Mouse (Mus musculus) testis, adult 2 months (tissue): ENCODE results near the gene Nrip2. TPM values are rescaled to one million over a fixed set of nuclear protein-coding genes. Genes with fewer than 3 reads are reported as not detected.

Experiments
- H3K27ac ChIP-seq: fragments of 200-500 bp; 2 replicates; pipeline ENCODE4 v1.5.1; 2012; ENCODE audit warnings: low read depth, low read length; ENCODE audit not compliant: control insufficient read depth, insufficient read depth
- H3K27me3 ChIP-seq: fragments of 200-500 bp; 2 replicates; pipeline ENCODE4 v1.6.1; 2012; ENCODE audit warnings: mild to moderate bottlenecking, low read length, moderate library complexity; ENCODE audit not compliant: control insufficient read depth, insufficient read depth
- H3K36me3 ChIP-seq: fragments of 200-500 bp; 2 replicates; pipeline ENCODE4 v1.6.1; 2012; ENCODE audit warnings: mild to moderate bottlenecking, low read length; ENCODE audit not compliant: control insufficient read depth, insufficient read depth
- H3K4me1 ChIP-seq: fragments of 200-500 bp; 2 replicates; pipeline ENCODE4 v1.6.1; 2012; ENCODE audit warnings: low read length; ENCODE audit not compliant: control insufficient read depth, insufficient read depth
- H3K4me3 ChIP-seq: fragments of 200-500 bp; 2 replicates; pipeline ENCODE4 v1.5.1; 2012; ENCODE audit warnings: low read depth, mild to moderate bottlenecking, low read length, moderate library complexity, mixed read lengths; ENCODE audit not compliant: control insufficient read depth
- CTCF ChIP-seq: fragments of 200-500 bp; IDR thresholded peaks from 2 replicates; pipeline ENCODE4 v1.5.1; 2012; ENCODE audit warnings: low read depth, mild to moderate bottlenecking, inconsistent platforms, low read length, moderate library complexity; ENCODE audit not compliant: control insufficient read depth, insufficient read depth, insufficient replicate concordance
- POLR2A ChIP-seq: fragments of 200-500 bp; IDR thresholded peaks from 2 replicates; pipeline ENCODE4 v1.6.1; 2012; ENCODE audit warnings: low read depth, mild to moderate bottlenecking, inconsistent platforms, low read length, moderate library complexity; ENCODE audit not compliant: control insufficient read depth
- polyA plus RNA-seq: library from polyadenylated mRNA; depleted of rRNA; stranded (reverse); fragments of >200 nt; gene quantifications from 2 replicates; pipeline ENCODE4 v1.2.3, GENCODE M21; 2012

The Nrip2 gene
- polyA plus RNA-seq, 1 experiment: 1.9 TPM

GRCm38 (mm10) chr6:128438871-128439341 is 39.8 kb downstream of the Nrip2 start:
- no peak; the same call in 1 of the 2 replicates for TF ChIP-seq POLR2A
- no peak for TF ChIP-seq CTCF
- peaks cover 3% of the 10 kb centered on the region; the same call in 1 of the 2 replicates for H3K4me1 ChIP-seq
- no peaks in the 10 kb centered on the region for H3K27me3 ChIP-seq
- peak overlapping the region; percentile 91 for H3K4me3 ChIP-seq
- peaks cover 5% of the 10 kb centered on the region for H3K36me3 ChIP-seq
- H3K27ac ChIP-seq: peak overlapping the region; percentile 99

- H3K36me3 ChIP-seq: peaks cover 1% of the 10 kb centered on the region
- TF ChIP-seq POLR2A (no peak), CTCF (no peak)
Measured at GRCm38 (mm10) chr6:128440238-128440637, 41.1 kb downstream of the Nrip2 start.

GRCm38 (mm10) chr6:128445761-128446535 is 46.9 kb downstream of the Nrip2 start:
- no peak overlapping the region for H3K4me3 ChIP-seq
- no peak overlapping the region for H3K27ac ChIP-seq
- H3K4me1 ChIP-seq: peaks cover 2% of the 10 kb centered on the region; the same call in 1 of the 2 replicates
- H3K36me3 ChIP-seq: peaks cover 4% of the 10 kb centered on the region
- no peak for TF ChIP-seq CTCF
- no peak for TF ChIP-seq POLR2A
- no peaks in the 10 kb centered on the region for H3K27me3 ChIP-seq

More at GRCm38 (mm10) chr6:128440238-128440637, 41.1 kb downstream of the Nrip2 start:
- H3K4me1 ChIP-seq: peaks cover 3% of the 10 kb centered on the region; the same call in 1 of the 2 replicates
- no peak overlapping the region for H3K27ac ChIP-seq
- H3K27me3 ChIP-seq: no peaks in the 10 kb centered on the region
- H3K4me3 ChIP-seq: peak overlapping the region; percentile 36

GRCm38 (mm10) chr6:128447063-128447462 is 48.0 kb downstream of the Nrip2 start:
- Histone ChIP-seq H3K4me1 (peaks cover 2% of the 10 kb centered on the region; the same call in 1 of the 2 replicates), H3K4me3 (no peak overlapping the region), H3K36me3 (peaks cover 4% of the 10 kb centered on the region), H3K27ac (no peak overlapping the region), H3K27me3 (no peaks in the 10 kb centered on the region)
- no peak for TF ChIP-seq CTCF
- TF ChIP-seq POLR2A: no peak

- H3K27me3 ChIP-seq: no peaks in the 10 kb centered on the region
- TF ChIP-seq CTCF (no peak), POLR2A (no peak)
- H3K4me3 ChIP-seq: no peak overlapping the region
- H3K36me3 ChIP-seq: no peaks in the 10 kb centered on the region
- peaks cover 2% of the 10 kb centered on the region; the same call in 1 of the 2 replicates for H3K4me1 ChIP-seq
- no peak overlapping the region for H3K27ac ChIP-seq
Measured at GRCm38 (mm10) chr6:128455835-128456605, 56.9 kb downstream of the Nrip2 start.

GRCm38 (mm10) chr6:128457186-128457585 is 58.1 kb downstream of the Nrip2 start:
- Histone ChIP-seq H3K27me3 (no peaks in the 10 kb centered on the region), H3K36me3 (no peaks in the 10 kb centered on the region), H3K4me3 (no peak overlapping the region), H3K4me1 (peaks cover 2% of the 10 kb centered on the region; the same call in 1 of the 2 replicates), H3K27ac (no peak overlapping the region)
- TF ChIP-seq POLR2A (no peak), CTCF (no peak)

- H3K4me1 ChIP-seq: peaks cover 2% of the 10 kb centered on the region; the same call in 1 of the 2 replicates
- no peak overlapping the region for H3K27ac ChIP-seq
- no peak overlapping the region for H3K4me3 ChIP-seq
- no peaks in the 10 kb centered on the region for H3K36me3 ChIP-seq
- no peaks in the 10 kb centered on the region for H3K27me3 ChIP-seq
- TF ChIP-seq CTCF: no peak
- no peak for TF ChIP-seq POLR2A
Measured at GRCm38 (mm10) chr6:128460321-128460720, 61.2 kb downstream of the Nrip2 start.
